ENCODE assay signal across 15 mouse cellular contexts in the genomic region with DNA sequence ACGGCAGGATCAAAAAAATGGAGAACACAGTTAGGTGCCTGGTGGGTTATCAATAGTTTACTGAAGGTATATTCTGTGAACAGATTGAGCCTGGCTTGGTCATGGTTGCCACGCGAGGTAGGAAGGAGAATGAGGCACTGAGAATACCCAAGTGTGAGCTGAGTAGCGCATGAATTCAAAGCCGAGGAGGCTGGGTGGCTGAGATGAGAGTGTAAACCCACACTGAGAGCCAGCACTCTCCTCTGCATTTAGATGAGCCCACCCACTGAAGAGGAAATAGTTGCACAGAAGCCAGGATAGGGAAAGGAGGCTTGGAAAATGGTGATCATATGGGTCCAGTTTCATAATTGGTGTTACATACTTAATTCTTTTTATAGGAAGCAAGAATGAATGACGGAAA.
"Had no signal": no experiment of that assay in that cellular context is flagged by ENCODE, and none has a peak within 500 bp of the region (broad histone marks: within the 10 kb centered on the region; RNA-seq: fewer than 3 reads in every experiment).

No protein-coding gene starts in this region.

- H3K27ac ChIP-seq: kidney, embryonic 15.5 days; limb, embryonic 12.5 days; liver, embryonic 13.5 days; lung, embryonic 15.5 days; macrophage; midbrain, embryonic 15.5 days; neural tube, embryonic 12.5 days; stomach, embryonic 15.5 days had no signal

- H3K4me3 ChIP-seq: kidney, embryonic 15.5 days; limb, embryonic 12.5 days; liver, embryonic 13.5 days; lung, embryonic 15.5 days; megakaryocyte, embryonic 14.5 days; midbrain, embryonic 15.5 days; neural tube, embryonic 12.5 days; stomach, embryonic 15.5 days had no signal

- DNase-seq: kidney, adult 2 months; kidney, postnatal 14 days; liver; liver, embryonic 13.5 days; liver, postnatal 0 days; lung, postnatal 14 days; thymus, postnatal 36 days had no signal
